Mouse (Mus musculus) E14TG2a.4 (cell line): Measurements from ENCODE around the gene Olfr18.

Experiments used
- H3K27me3 ChIP-seq: 2 replicates; pipeline ENCODE4 v1.6.1; 2014; ENCODE audit warnings: low read length, control low read depth; ENCODE audit not compliant: insufficient read depth
- H3K36me3 ChIP-seq: 2 replicates; pipeline ENCODE4 v1.6.1; 2014; ENCODE audit warnings: low read length, control low read depth; ENCODE audit not compliant: insufficient read depth
- H3K4me1 ChIP-seq: replicated peaks from 2 replicates; pipeline ENCODE4 v1.6.1; 2014; ENCODE audit warnings: low read depth, low read length, control low read depth
- H3K4me3 ChIP-seq: replicated peaks from 2 replicates; pipeline ENCODE4 v1.5.1; 2014; ENCODE audit warnings: mild to moderate bottlenecking, low read length
- H3K9me3 ChIP-seq: 2 replicates; pipeline ENCODE4 v1.6.1; 2014; ENCODE audit warnings: low read length, control low read depth
- CTCF ChIP-seq: conservative IDR thresholded peaks from 2 replicates; pipeline ENCODE4 v1.5.1; 2014; ENCODE audit warnings: low read length
- NANOG ChIP-seq: IDR thresholded peaks from 2 replicates; pipeline ENCODE4 v1.6.1; 2014; ENCODE audit warnings: borderline replicate concordance, low read length, mixed read lengths
- POU5F1 ChIP-seq: IDR thresholded peaks from 2 replicates; pipeline ENCODE4 v1.6.1; 2014; ENCODE audit warnings: low read length, borderline replicate concordance

Olfr18 gene

DNA sequence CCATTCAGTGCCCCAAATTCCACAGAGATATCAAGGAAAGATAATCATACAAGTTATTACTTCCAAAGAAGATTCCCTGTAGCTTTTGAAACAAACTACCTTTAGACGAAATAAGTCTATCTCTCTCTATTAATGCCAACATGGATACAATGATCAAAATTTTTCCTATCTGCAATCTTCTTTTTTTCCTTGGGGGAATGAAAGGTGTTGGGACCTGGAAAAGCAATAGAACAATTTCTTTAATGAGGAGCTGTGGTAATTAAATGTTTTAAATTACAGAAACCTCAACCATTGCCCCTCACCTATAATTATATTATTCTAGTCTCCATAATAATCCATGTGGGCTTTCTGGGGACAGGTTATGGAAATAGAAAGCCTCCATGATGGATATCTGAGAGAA, 53.8 kb downstream of the Olfr18 start, which contains the start of gene Olfr39:
Olfr39 (plus strand) TSS at position 301 of the 400 bp plus-strand sequence.
- TF ChIP-seq CTCF = no peak
- no peak for TF ChIP-seq NANOG
- no peak for TF ChIP-seq POU5F1
- no peak within 1 kb of the TSS for H3K4me3 ChIP-seq

More for the DNA sequence above, 53.8 kb downstream of the Olfr18 start, which contains the start of gene Olfr39:
- Histone ChIP-seq H3K4me1 (no peaks in the 10 kb centered on the region), H3K9me3 (no peaks in the 10 kb centered on the region), H3K36me3 (no peaks in the 10 kb centered on the region), H3K27me3 (no peaks in the 10 kb centered on the region)
